Mouse (Mus musculus) inflammation-experienced regulatory T-cells, adult 6 months (primary cell): ENCODE results near the gene Eif2d. TPM values are rescaled to one million over a fixed set of nuclear protein-coding genes. Genes with fewer than 3 reads are reported as not detected.

ENCODE experiments used
- ATAC-seq: one replicate; pipeline ENCODE4 v1.8.0; 2017
- polyA plus RNA-seq, 3 experiments: library from polyadenylated mRNA; unstranded; fragments of 100-300 nt; shearing (Covaris generic); gene quantifications; one replicate each; pipeline ENCODE4 v1.2.1; 2017

Gene Eif2d
- polyA plus RNA-seq, 3 experiments from 2014 or later = 53.4 to 71.7 (median 60.8) TPM

DNA sequence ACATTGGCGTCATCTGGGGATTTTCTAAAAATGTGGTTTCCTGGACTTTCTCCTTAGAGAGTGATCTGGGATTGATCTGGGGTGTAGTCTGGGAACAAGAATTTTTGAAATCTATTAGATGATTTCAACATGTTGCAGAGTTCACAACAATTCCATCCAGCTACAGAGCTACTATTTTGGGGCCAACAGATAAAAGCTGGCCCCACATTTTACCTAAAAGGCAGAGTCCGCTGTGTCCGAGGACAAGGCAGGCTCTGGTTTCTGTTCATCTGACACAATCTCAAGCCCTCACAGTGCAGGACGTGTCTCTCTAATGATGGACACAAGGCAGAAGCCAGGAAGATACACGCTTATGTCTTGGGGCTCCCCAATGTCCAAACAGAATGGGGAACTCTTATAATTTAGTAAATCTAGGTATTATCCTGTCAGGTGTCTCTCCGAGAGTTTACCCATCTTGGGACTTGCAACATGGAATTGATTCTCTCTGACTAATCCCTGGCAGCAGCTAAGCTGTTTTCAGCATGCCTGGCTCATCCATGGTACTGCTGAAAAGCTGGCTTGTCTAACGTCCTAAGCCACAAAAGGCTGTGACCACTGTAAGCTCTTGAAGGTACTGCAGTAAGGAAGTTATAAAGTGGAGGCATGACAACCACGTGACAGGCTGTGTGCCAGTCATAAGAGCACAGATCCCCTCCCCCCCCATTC lies 32.1 kb downstream of the Eif2d start:
- ATAC-seq = no peak

DNA sequence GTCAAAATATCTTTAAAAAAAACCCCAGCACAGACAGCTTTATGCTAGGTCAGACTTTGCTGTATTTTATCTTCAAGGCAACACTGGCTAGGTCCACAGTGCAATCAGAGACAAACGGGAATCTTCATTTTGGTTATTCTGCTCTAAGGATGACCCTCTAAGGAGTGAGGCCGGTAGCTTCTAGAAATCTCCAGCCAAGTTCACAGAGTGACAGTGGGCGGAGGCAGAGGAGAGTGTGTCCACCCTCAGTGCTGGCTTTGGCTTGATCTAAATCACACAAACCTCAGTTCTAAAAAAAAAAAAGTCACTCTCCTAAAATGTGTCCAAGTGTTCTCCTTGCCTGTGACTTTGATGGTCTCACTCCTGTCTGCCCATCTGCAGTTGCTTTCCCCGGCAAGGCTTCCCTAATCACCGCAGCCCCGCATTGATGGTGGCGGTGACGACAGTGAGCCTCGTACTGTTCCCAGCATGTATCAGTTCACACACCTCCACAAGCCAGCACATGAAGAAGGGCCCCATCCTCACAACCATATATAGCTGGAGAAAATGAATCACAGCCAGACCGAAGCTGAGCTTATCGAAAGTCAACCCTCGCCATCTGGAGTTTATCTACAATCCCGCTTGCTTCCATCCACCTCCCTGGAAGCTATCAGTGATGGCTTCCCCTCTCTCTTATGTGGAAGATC lies 33.0 kb downstream of the Eif2d start:
- ATAC-seq = peak; percentile 13

DNA sequence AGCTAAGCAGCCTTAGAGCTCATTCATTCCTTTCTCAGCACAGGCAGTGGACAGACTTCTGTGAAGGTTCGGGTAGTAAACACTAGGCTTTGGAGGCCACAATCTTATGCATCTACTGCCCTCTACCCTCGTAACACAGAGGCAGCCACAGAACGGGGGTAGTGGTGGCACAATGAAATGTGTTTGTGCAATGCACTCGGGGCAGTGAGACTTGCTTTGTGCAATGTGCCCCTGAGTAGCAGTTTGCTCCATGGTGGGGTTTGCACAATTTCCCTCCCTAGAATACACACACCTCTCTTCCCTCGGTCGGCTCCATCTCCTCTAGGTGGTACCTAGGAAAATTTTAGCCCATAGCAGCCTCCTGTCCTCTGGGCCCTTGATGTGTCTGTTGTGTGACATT lies 34.0 kb downstream of the Eif2d start:
- ATAC-seq = no peak

DNA sequence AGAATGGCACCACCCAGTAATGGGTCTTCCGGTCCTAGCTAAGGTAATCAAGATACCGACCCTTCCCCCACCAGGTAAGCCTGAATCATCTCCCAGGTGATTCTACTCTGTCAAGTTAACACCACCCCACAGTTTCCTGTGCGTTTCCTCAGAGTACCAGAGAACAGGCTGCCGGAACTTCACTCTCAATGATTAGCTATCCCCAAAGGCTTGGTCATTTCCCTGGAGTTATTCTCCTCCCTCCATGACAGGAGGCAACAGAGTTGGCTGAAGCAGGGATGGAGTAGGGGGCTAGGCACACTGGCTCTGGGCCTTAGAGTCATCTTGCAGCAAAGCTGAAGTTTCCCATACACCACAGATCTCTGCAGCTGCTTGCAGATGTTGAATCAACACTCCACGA lies 34.9 kb downstream of the Eif2d start:
- ATAC-seq = peak; percentile 27

DNA sequence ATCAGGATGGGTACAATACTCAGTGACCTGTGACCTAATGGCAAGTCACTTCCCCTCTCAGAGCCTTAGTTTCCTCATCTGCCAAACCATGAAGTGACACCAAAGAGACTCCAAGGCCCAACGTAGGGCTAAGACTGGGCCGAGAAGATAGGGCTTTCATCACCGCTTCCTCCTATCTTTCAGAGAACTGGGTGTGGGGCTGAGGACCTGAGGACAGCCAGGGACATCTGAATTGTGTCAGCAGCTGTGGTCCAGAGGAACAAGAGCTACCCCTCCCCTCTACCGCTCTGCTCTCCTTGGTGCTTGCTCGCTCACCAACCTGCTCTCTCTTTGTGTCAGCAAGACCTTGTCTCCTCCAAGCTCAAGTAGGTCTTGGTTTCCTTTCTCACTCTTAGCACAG lies 35.7 kb downstream of the Eif2d start:
- ATAC-seq = peak; percentile 12

DNA sequence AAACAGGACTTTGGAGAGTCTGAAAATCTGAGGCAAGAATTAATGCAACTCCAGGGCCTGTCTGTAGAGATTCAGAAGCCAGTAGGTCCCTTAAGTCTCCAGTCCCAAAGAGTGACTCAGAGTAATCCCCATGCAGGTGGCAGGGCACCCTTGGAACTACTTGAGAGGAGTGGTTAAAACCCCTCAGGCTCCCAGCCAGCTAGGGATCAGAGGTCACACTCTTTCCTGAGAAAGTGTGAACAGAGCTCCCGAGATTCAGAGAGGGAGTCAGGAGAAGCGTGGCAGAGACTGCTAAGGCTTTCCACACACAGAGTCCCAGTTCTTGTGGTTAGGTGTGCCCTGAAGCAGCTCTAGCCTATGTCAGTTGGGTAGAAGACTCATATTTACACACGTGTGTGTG lies 40.8 kb downstream of the Eif2d start:
- ATAC-seq = no peak

DNA sequence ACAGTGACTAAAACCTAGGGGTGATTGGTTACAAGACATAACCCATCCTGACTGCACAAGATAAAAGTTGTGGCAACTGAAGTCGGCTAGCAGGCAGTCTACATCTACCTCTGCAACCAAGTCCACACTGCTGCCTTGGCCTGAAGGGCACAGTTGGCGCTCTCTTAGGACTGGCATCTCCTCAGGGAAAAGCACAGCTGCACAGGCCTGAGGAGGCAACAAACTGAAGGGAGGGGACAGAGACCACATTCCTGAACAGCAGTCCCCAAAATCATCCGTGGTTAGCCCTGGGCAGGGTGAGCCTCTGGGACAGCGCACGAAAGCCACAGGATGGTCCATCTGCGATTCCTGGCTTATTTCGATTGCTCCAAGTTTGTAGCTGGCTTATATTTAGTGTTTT lies 42.7 kb downstream of the Eif2d start:
- no peak for ATAC-seq

DNA sequence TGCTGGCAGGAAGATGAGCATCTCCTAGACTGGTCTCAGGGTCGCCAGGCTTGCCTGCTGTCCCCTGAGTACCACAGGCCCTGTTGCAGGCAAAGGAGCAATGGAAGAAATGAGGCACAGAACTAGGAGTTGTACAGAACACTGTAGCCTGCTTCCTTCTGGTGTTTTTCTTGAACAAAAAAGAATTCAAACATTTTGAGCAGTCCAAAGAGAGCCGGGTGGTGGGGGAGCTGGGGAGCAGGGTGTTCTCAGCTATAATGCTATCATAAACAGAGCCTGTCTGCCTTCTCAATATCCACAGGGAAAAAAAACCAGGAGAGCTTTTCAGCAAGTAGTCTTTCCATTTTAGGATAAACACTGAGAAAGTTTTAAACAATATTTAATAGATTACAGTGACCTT lies 43.1 kb downstream of the Eif2d start:
- ATAC-seq = no peak

DNA sequence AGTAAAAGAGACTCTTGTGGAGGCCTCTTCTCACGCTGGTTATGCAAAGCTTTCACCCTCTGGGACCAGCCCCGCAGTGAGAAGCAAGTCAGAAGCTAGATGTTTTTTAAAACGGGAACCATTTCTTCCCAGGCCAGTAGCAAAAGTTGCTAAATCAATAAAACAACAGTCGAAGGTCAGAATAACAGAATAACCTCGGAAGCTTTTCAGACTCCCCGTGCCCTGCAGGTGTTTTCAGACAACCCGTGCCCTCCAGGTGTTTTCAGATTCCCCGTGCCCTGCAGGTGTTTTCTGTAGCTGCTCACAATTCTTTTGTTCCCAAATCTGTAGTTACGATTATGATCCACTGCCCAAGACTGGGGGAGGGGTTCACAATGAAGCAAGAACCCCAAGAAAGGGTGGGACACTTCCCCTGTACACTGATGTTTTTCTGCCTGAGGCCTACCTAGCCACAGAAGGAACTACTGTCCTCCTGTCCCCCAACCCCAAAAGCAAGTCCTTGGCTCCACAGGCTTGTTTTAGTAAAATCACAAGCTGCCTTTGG lies 45.5 kb downstream of the Eif2d start:
- no peak for ATAC-seq

DNA sequence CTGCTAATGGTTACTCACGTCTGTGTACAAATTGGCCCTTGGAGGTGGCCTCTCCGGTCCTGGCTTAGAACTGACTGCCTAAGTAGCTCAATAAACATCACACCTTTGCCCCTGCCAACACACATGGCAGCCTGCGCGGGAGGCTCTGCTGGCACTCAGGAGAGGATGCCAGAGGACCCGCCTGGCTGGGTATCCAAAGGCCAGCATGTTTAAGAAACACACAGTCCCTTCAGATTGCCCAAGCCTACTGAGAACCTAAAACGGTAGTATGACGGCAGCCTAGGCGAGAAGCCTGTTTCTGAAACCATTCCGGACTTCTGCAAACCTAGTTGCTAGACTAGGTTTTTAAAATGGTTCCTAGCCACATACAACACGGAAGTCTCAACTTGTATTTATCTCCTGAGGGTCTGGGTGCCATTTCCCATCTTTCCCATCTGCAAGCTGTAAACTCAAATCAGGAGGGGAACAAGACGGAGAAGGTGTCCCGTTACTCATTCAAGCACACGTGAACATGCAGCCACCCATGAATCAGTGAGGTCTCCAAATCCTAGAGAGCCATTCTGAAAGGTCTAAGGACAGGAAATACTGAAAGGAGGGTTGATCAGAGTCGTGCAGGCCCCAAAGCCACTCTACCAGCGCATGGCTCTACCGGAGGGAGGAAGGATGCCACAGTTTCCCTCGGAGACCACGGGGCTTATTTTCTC lies 46.3 kb downstream of the Eif2d start:
- ATAC-seq = peak; percentile 25

DNA sequence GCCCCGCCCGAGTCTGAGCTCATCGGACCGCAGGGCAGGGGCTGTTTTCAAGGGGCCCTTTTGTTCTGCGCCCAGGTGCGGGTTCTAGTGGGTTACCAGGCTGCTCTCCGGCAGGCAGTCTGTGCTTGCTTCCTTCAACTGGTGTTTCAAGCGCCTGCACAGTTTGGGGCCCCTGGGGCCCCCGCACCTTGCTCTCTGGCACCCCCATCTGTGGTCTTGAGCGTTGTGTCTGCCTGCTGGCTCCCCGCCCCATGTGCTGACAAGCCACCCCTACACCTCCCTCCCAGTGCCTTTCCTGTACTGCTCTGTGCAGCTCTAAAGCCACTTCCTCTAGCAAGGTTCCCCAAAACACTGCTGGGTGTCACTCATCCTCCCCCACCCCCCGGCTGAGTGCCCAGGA lies 47.0 kb downstream of the Eif2d start:
- peak; percentile 83 for ATAC-seq

DNA sequence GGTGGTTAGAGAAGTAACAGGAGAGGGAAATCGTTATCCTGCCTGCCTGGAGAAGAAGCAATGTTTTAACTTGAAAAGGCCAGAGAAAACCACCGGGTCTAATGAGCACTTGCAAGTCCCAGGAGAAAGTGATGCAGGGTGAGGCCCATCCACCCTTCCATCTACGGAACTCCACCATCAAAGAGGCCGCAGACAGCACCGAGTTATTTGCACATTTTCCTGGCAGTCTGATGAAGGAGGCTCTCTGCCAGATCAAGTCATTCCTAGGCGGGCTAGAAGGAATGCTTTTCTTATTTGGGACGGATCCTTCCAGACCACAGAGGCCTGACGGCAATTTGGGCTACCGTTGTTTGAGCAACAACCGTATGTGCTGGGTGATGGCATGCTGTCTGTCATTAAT lies 47.6 kb downstream of the Eif2d start:
- ATAC-seq = no peak

DNA sequence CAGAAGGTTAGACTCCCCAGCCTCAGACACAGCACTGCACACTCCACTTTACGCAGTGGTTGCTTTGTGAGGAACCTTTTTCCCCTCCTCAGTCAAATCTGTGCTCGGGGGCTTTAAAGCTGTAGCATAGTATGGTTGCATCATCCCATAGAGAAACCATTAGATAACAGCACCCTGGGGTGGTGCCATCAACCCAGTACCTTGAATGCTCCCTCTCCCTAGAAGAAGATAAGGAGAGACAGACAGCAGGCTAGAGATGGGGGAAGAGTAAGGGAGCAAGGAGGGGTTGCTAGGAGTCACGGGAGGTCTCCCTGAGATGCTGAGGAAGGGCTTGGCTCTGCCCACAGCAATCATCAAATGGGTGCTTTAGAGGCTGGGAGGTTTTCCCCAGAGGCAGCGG lies 48.4 kb downstream of the Eif2d start:
- no peak for ATAC-seq

DNA sequence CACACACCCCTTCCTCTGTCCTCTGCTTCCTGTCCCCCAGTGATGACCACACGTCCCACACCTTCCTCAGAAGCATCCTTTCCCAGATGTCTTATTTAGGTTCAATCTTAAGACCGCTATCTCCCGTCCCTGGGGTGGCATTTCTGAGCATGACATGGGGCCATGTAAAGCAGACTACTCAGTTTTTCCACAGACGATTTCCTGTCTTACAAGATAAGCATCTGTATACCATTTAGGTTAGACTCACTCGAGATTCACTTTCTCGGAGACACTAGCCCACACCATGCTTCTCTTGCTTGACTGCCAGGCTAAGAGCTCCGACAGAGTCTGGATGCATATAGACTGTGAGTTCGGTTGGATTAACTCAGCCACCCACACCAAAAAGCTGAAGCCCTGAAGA lies 51.5 kb downstream of the Eif2d start:
- peak; percentile 76 for ATAC-seq

DNA sequence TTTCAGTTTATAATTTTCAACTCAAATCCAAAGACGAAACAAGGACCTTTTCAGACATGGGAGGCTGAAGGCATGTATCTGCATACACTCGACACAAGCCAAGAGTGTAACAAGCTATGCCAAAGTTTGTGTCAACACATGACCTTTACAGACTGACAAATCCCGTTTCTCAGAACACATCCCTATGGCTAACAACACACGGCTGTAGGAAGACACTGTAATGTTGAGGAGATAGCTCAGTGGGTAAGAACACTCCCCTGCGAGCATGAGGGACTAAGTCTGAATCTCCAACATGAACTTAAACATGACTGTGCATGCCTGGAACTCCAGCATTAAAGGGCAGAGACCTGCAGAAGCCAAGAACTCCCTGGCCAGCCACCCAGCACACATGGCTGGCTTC lies 53.4 kb downstream of the Eif2d start:
- ATAC-seq = no peak

DNA sequence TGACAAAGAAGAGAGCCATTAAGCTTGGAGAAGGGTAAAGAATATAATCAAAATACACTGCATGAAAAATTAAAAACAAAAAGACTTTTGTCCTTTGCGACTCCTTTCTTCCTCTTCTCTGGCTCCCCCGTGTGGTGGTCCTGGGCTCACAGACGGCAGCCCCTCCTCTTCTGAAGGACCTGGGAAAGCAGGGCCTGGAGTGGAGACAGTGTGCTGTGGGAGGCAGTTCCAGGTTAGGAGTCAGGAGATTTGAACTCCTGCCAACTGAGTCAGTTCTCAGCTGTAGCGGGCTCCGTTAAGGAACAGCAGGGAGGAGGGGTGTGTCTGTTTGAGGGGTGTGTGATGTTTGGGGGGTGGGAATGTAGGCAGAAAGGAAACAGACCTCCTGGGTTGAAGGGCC lies 54.5 kb downstream of the Eif2d start:
- no peak for ATAC-seq

DNA sequence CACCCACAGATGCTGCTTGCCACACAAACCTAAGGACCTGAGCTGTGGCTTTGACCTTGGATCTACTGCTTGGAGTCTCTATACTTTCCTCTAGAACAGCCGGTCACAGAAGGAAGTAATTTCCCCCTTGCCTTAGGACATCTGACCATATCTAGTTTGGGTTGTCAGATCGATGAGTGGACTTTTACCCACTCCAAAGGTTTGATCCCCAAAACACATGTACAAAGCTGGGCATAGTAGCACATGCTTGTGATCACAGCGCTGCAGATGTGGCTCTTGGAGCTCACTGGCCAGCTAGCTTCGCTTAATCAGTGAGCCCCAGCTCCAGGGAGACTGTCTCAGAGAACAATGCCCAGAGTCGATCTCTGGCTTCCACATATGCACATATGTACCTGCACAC lies 55.1 kb downstream of the Eif2d start:
- ATAC-seq = no peak

DNA sequence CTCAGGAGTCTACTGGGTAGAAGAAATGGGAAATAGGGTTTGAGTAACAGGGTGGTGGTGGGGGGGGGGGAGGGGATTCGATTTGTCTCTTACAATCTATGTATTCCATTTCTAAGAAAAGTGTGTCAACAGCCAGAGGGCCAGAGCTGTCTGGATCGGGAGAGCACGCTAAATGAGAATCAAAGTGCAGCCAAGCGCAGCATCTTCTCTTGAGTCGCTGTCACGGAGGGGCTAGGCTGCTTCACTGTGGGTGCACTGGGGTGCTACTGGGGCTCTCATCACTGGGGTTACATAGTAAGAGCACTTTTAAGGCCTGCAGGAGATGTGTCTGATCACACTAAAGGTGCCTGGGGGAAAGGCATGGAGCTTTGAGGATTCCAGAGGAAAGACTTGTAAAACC lies 55.8 kb downstream of the Eif2d start:
- ATAC-seq = no peak

DNA sequence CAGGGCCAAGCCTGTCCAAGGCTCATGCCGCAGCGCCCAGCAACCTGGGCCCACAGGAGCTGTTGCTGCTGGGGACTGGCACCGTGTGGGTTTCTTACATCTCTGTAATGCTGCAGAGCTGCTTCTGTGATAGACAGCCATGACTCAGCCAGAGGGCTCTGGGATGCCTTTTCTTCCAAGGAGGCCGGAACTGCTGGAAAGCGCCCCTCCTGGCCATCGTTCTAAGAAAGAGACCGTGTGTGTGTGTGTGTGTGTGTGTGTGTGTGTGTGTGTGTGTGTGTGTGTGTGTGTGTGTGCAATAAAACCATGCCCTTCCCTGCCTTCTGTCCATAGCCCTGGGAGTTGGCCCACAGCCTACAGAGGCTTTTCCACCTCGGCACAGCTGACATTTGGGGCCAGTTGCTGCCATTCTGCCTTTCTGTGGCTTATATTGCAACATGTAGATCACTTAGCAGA lies 57.0 kb downstream of the Eif2d start:
- ATAC-seq = no peak

DNA sequence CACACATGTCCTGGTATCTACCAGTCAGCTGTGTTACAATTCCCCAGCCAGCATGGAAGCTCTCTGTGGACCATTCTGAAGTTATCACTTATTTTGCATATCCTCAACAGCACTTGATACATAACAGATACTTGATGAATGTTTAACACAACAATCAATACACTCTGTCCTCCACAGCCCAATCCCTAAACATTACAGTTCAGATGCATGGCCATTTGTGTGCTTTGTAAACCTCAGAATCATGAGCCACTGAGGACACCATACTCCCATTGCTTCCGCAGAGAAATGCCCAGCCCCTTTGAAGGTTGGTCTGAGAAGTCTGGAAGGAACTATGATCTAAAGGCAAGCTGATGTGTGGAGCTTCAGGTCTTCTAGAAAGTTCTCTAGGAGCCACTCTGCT lies 58.7 kb downstream of the Eif2d start:
- ATAC-seq = no peak

DNA sequence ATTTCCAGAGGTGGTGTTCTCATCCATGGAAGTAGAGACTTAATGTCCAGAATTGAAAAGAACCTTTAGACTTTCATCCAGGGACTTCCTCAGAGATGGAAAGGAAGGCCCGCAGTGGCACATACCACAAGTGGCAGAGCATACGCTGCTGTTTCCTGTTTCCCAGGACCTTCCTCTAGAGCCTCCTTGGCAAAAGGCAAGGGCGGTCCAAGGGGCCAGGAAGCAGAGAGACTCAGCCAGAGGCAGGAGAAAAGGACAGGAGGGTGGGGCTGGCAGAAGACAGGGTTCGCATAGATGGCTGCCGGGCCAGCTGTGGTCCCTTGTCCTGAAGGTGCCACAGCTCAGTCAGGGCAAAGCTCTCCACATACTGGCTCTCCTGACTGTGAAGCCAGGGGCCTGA lies 60.0 kb downstream of the Eif2d start:
- no peak for ATAC-seq

DNA sequence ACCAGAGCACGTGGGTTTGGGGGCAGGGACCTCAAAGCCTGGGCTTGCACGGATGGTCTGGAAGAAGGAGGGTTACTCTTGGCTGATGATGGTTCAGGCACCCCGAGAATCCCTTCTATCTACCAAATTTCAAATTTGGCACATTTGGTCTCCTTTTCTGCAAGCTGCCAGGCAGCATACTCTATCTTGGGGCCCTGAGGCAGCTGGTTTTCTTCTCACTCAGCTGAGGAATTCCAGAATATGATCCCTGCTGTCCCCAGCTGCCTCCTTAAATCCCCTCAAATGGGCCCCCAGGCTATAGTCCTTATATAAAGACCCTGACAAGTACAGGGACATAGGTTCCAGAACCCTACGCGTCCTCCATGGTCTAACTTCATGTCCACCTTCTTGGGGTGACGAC lies 60.4 kb downstream of the Eif2d start:
- ATAC-seq = no peak

DNA sequence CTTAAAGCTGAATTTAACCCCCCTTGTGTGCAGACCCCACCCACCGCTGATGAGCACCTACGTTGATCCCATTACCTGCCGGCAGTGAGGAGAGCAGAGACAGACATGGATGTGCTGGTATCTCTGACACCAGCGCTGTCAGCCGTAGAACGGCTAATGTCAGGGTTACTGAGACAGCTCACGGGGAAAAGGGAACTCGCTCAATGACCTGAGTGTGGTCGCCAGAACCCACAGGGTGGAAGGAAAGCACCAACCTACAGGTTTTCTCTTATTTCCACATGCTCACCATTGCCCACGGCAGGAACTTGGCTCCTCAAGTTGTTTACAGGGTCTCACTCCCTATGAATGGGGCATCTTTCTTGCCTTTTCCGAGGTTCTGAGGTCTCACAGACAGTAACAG lies 66.0 kb downstream of the Eif2d start:
- no peak for ATAC-seq
